Mouse (Mus musculus): ENCODE measurements at regions not wholly inside any gene's neighbourhood (a gene's known extent, or its start where the extent isn't known, plus 50 kb on each side); places are given as distances from the start of the nearest gene placed in this dataset.
"Not testable (repeated sequence)": the region's sequence is repeated elsewhere in the genome, so short reads cannot be mapped to it uniquely, and the experiment has no call there.

- no peak overlapping the region for H3K4me3 ChIP-seq
- intact Hi-C loops (cut with DNase I): no loop called here
- no peak for DNase-seq (ENCODE audit: extremely low spot score in 1 of 2, low spot score in 2 of 2)
- H3K27ac ChIP-seq: no peak overlapping the region
- TF ChIP-seq CTCF (IDR thresholded peaks at IDR 0.05): no peak
Observed at GRCm38 (mm10) chr1:102303526-102303925, 2464.8 kb upstream of the Cdh20 start.

DNA sequence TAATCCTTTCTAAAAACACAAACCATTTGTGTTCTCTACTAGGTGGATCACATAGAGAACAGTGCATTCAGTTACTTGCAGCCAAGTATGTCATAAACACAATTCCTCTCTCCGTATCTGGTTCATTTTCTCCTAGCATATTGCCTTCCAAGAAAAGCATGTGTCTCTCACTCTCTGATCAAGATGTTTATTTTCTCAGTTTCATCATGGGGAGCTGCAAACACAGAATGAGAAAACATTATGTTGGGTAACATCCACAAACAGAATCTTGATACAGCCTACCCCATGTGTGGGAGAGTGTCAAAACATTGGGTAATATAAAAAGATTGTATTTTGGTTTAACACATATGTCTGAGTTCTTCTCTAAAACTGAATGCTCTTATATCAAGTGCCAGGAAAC is 2415.2 kb upstream of the Cdh20 start:
- H3K27ac ChIP-seq: no peak overlapping the region
- H3K4me3 ChIP-seq: no peak overlapping the region
- TF ChIP-seq CTCF (IDR thresholded peaks at IDR 0.05): no peak
- no peak for DNase-seq (ENCODE audit: extremely low spot score in 1 of 2, low spot score in 2 of 2)
- intact Hi-C loops (cut with DNase I): no loop called here

GRCm38 (mm10) chr1:102357911-102358310 is 2410.4 kb upstream of the Cdh20 start:
- DNase-seq (ENCODE audit: extremely low spot score in 1 of 2, low spot score in 2 of 2); H3K4me3 ChIP-seq; H3K27ac ChIP-seq; intact Hi-C loops (cut with DNase I): not testable (repeated sequence)

- Histone ChIP-seq H3K4me3 (no peak overlapping the region), H3K27ac (no peak overlapping the region)
- intact Hi-C loops (cut with DNase I): no loop called here
- TF ChIP-seq CTCF (IDR thresholded peaks at IDR 0.05): peak; percentile 43
- DNase-seq (ENCODE audit: extremely low spot score in 1 of 2, low spot score in 2 of 2): no peak
Observed at GRCm38 (mm10) chr1:102378613-102379012, 2389.7 kb upstream of the Cdh20 start.

All from left cerebral cortex, adult 2 months (tissue).